Mouse (Mus musculus): ENCODE measurements at regions not wholly inside any gene's neighbourhood (a gene's known extent, or its start where the extent isn't known, plus 50 kb on each side); places are given as distances from the start of the nearest gene placed in this dataset.

GRCm38 (mm10) chrX:11633823-11634222 lies 306.2 kb downstream of the H2al1j start:
- ATAC-seq (ENCODE audit: insufficient read depth) (no peak), DNase-seq (ENCODE audit: low read depth in 3 of 3, low spot score in 3 of 3) (peak in 1 of 3 experiments; percentile 6)
- H3K4me3 ChIP-seq (ENCODE audit: insufficient read depth in 1 of 2, low read depth in 2 of 2, low read length in 2 of 2), result no peak overlapping the region
- H3K27me3 ChIP-seq (ENCODE audit: control insufficient read depth, insufficient read depth, low read length), result no peaks in the 10 kb centered on the region
- H3K36me3 ChIP-seq (replicated peaks; ENCODE audit: control insufficient read depth, insufficient read depth, low read depth), result no peaks in the 10 kb centered on the region
- no peak overlapping the region for H3K9ac ChIP-seq (replicated peaks)
- TF ChIP-seq CTCF (IDR thresholded peaks at IDR 0.05; ENCODE audit: low read depth) (peak; percentile 83), EP300 (IDR thresholded peaks at IDR 0.05; ENCODE audit: low read depth) (no peak)
- 36% methylated on average over 6 of the region's 6 CpGs for WGBS (ENCODE audit: insufficient replicate concordance)
- H3K27ac ChIP-seq, result no peak overlapping the region
- no peaks in the 10 kb centered on the region for H3K9me3 ChIP-seq (ENCODE audit: control insufficient read depth, low read length)
- no peaks in the 10 kb centered on the region for H3K4me1 ChIP-seq (replicated peaks; ENCODE audit: control insufficient read depth in 2 of 2, insufficient read depth in 2 of 2, low read length in 1 of 2)
- no peak overlapping the region for H3K4me2 ChIP-seq (ENCODE audit: low read depth)

- Histone ChIP-seq H3K4me3 (ENCODE audit: insufficient read depth in 1 of 2, low read depth in 2 of 2, low read length in 2 of 2) (no peak overlapping the region), H3K36me3 (replicated peaks; ENCODE audit: control insufficient read depth, insufficient read depth, low read depth) (no peaks in the 10 kb centered on the region), H3K9me3 (ENCODE audit: control insufficient read depth, low read length) (no peaks in the 10 kb centered on the region), H3K4me2 (ENCODE audit: low read depth) (no peak overlapping the region), H3K9ac (replicated peaks) (no peak overlapping the region), H3K4me1 (replicated peaks; ENCODE audit: control insufficient read depth in 2 of 2, insufficient read depth in 2 of 2, low read length in 1 of 2) (no peaks in the 10 kb centered on the region), H3K27ac (no peak overlapping the region), H3K27me3 (ENCODE audit: control insufficient read depth, insufficient read depth, low read length) (no peaks in the 10 kb centered on the region)
- DNase-seq (ENCODE audit: low read depth in 3 of 3, low spot score in 3 of 3), result no peak
- TF ChIP-seq CTCF (IDR thresholded peaks at IDR 0.05; ENCODE audit: low read depth), result no peak
- no peak for TF ChIP-seq EP300 (IDR thresholded peaks at IDR 0.05; ENCODE audit: low read depth)
- 42% methylated on average over 6 of the region's 6 CpGs for WGBS (ENCODE audit: insufficient replicate concordance)
- ATAC-seq (ENCODE audit: insufficient read depth), result no peak
These were observed 316.9 kb downstream of the H2al1j start for GRCm38 (mm10) chrX:11644484-11644883.

GRCm38 (mm10) chrX:11646681-11647526 lies 319.3 kb downstream of the H2al1j start:
- Histone ChIP-seq H3K4me3 (ENCODE audit: insufficient read depth in 1 of 2, low read depth in 2 of 2, low read length in 2 of 2) (no peak overlapping the region), H3K9ac (replicated peaks) (no peak overlapping the region), H3K4me1 (replicated peaks; ENCODE audit: control insufficient read depth in 2 of 2, insufficient read depth in 2 of 2, low read length in 1 of 2) (no peaks in the 10 kb centered on the region), H3K27me3 (ENCODE audit: control insufficient read depth, insufficient read depth, low read length) (no peaks in the 10 kb centered on the region), H3K4me2 (ENCODE audit: low read depth) (no peak overlapping the region), H3K9me3 (ENCODE audit: control insufficient read depth, low read length) (no peaks in the 10 kb centered on the region), H3K27ac (no peak overlapping the region), H3K36me3 (replicated peaks; ENCODE audit: control insufficient read depth, insufficient read depth, low read depth) (no peaks in the 10 kb centered on the region)
- ATAC-seq (ENCODE audit: insufficient read depth), result no peak
- no peak for TF ChIP-seq EP300 (IDR thresholded peaks at IDR 0.05; ENCODE audit: low read depth)
- TF ChIP-seq CTCF (IDR thresholded peaks at IDR 0.05; ENCODE audit: low read depth), result no peak
- WGBS (ENCODE audit: insufficient replicate concordance), result 53% methylated on average over 7 of the region's 7 CpGs
- no peak for DNase-seq (ENCODE audit: low read depth in 3 of 3, low spot score in 3 of 3)

GRCm38 (mm10) chrX:11647527-11647836 lies 319.9 kb downstream of the H2al1j start:
- Histone ChIP-seq H3K27ac (no peak overlapping the region), H3K27me3 (ENCODE audit: control insufficient read depth, insufficient read depth, low read length) (no peaks in the 10 kb centered on the region), H3K9ac (replicated peaks) (no peak overlapping the region), H3K9me3 (ENCODE audit: control insufficient read depth, low read length) (no peaks in the 10 kb centered on the region), H3K4me2 (ENCODE audit: low read depth) (no peak overlapping the region), H3K4me3 (ENCODE audit: insufficient read depth in 1 of 2, low read depth in 2 of 2, low read length in 2 of 2) (no peak overlapping the region), H3K4me1 (replicated peaks; ENCODE audit: control insufficient read depth in 2 of 2, insufficient read depth in 2 of 2, low read length in 1 of 2) (no peaks in the 10 kb centered on the region), H3K36me3 (replicated peaks; ENCODE audit: control insufficient read depth, insufficient read depth, low read depth) (no peaks in the 10 kb centered on the region)
- ATAC-seq (ENCODE audit: insufficient read depth) (no peak), DNase-seq (ENCODE audit: low read depth in 3 of 3, low spot score in 3 of 3) (no peak)
- no peak for TF ChIP-seq CTCF (IDR thresholded peaks at IDR 0.05; ENCODE audit: low read depth)
- no peak for TF ChIP-seq EP300 (IDR thresholded peaks at IDR 0.05; ENCODE audit: low read depth)
- 31% methylated on average over 1 of the region's 1 CpGs for WGBS (ENCODE audit: insufficient replicate concordance)

GRCm38 (mm10) chrX:11653336-11653735 lies 325.7 kb downstream of the H2al1j start:
- 47% methylated on average over 2 of the region's 2 CpGs for WGBS (ENCODE audit: insufficient replicate concordance)
- H3K27ac ChIP-seq, result no peak overlapping the region
- ATAC-seq (ENCODE audit: insufficient read depth), result no peak
- no peaks in the 10 kb centered on the region for H3K27me3 ChIP-seq (ENCODE audit: control insufficient read depth, insufficient read depth, low read length)
- no peak overlapping the region for H3K9ac ChIP-seq (replicated peaks)
- H3K36me3 ChIP-seq (replicated peaks; ENCODE audit: control insufficient read depth, insufficient read depth, low read depth), result no peaks in the 10 kb centered on the region
- no peak overlapping the region for H3K4me3 ChIP-seq (ENCODE audit: insufficient read depth in 1 of 2, low read depth in 2 of 2, low read length in 2 of 2)
- TF ChIP-seq EP300 (IDR thresholded peaks at IDR 0.05; ENCODE audit: low read depth) (no peak), CTCF (IDR thresholded peaks at IDR 0.05; ENCODE audit: low read depth) (no peak)
- DNase-seq (ENCODE audit: low read depth in 3 of 3, low spot score in 3 of 3), result no peak
- no peak overlapping the region for H3K4me2 ChIP-seq (ENCODE audit: low read depth)
- no peaks in the 10 kb centered on the region for H3K9me3 ChIP-seq (ENCODE audit: control insufficient read depth, low read length)
- H3K4me1 ChIP-seq (replicated peaks; ENCODE audit: control insufficient read depth in 2 of 2, insufficient read depth in 2 of 2, low read length in 1 of 2), result no peaks in the 10 kb centered on the region

Measured in liver, embryonic 14.5 days (tissue).